Mouse (Mus musculus) liver, embryonic 13.5 days (tissue): ENCODE data around the gene Lce1k. TPM values are rescaled to one million over a fixed set of nuclear protein-coding genes. Genes with fewer than 3 reads are reported as not detected.
"Not testable (repeated sequence)": the region's sequence is repeated elsewhere in the genome, so short reads cannot be mapped to it uniquely, and the experiment has no call there.

ENCODE experiments used
- ATAC-seq: fragments of 200-750 bp; cut with Nextera tagmentation; 2 replicates; pipeline ENCODE4 v1.8.0; 2017; ENCODE audit warnings: low read depth, mild to moderate bottlenecking, moderate number of reproducible peaks, moderate library complexity
- DNase-seq: peaks from one replicate; pipeline ENCODE4 v3.0.0; 2022
- H3K27ac ChIP-seq: fragments of 300-500 bp; sonication (generic); 2 replicates; pipeline ENCODE4 v1.5.1; 2015; ENCODE audit warnings: moderate library complexity, mild to moderate bottlenecking, inconsistent platforms
- H3K27me3 ChIP-seq: fragments of 300-500 bp; sonication (generic); 2 replicates; pipeline ENCODE4 v1.6.1; 2015; ENCODE audit warnings: mild to moderate bottlenecking, inconsistent platforms
- H3K36me3 ChIP-seq: fragments of 300-500 bp; sonication (generic); 2 replicates; pipeline ENCODE4 v1.6.1; 2015; ENCODE audit warnings: mild to moderate bottlenecking, inconsistent platforms
- H3K4me1 ChIP-seq: fragments of 300-500 bp; sonication (generic); replicated peaks from 2 replicates; pipeline ENCODE4 v1.6.1; 2015; ENCODE audit warnings: inconsistent platforms
- H3K4me2 ChIP-seq: fragments of 300-500 bp; sonication (generic); 2 replicates; pipeline ENCODE4 v1.6.1; 2015; ENCODE audit warnings: inconsistent platforms, mild to moderate bottlenecking, moderate library complexity
- H3K4me3 ChIP-seq: fragments of 300-500 bp; sonication (generic); replicated peaks from 2 replicates; pipeline ENCODE4 v1.5.1; 2015; ENCODE audit warnings: mild to moderate bottlenecking, inconsistent platforms
- H3K9ac ChIP-seq: fragments of 300-500 bp; sonication (generic); 2 replicates; pipeline ENCODE4 v1.6.1; 2015; ENCODE audit warnings: mild to moderate bottlenecking, inconsistent platforms
- H3K9me3 ChIP-seq: fragments of 300-500 bp; sonication (generic); replicated peaks from 2 replicates; pipeline ENCODE4 v1.6.1; 2016; ENCODE audit warnings: inconsistent platforms
- WGBS: fragments of 180-500 bp; shearing (Covaris S2); methylation state at CpG from one replicate; pipeline ENCODE4 v1.1.7; 2015; ENCODE audit not compliant: insufficient replicate concordance; 5-methylcytosine and 5-hydroxymethylcytosine counted together
- polyA plus RNA-seq: library from polyadenylated mRNA; unstranded; fragments of >200 nt; fragmentation: Nextera tagmentation; extraction: Ambion mirVana; gene quantifications from 2 replicates; pipeline ENCODE4 v1.2.1, GENCODE M21; 2015

Gene Lce1k
- polyA plus RNA-seq = not detected in 2 replicates

DNA sequence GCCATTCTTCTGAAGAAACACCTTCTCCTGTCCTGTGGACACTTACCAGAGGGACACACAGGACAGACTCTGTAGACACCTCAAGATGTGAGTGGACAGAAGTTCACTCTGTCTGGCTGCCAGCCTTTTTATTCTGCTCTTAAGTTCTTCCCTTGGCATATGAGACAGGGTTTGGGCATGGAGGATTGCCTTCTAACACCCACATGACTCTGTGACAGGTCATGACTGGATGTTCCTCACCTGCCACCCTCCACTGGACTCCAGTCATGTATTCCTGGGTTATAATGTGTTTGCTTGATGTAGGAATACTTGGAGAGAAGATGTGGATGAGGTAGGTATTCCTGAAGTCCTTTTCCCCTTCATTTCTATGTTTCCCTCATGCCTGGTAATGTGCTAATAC, at the start of gene Lce1k:
Lce1k (minus strand) TSS at position 101 of the 400 bp plus-strand sequence.
- no peak within 1 kb of the TSS for H3K9ac ChIP-seq
- no peaks in the 10 kb centered on the region for H3K27me3 ChIP-seq
- ATAC-seq (no peak), DNase-seq (no peak)
- H3K9me3 ChIP-seq = no peaks in the 10 kb centered on the region
- no peaks in the 10 kb centered on the region for H3K36me3 ChIP-seq
- H3K4me1 ChIP-seq = no peaks in the 10 kb centered on the region
- H3K27ac ChIP-seq = no peak within 1 kb of the TSS
- H3K4me3 ChIP-seq = no peak within 1 kb of the TSS
- no peak within 1 kb of the TSS for H3K4me2 ChIP-seq

DNA sequence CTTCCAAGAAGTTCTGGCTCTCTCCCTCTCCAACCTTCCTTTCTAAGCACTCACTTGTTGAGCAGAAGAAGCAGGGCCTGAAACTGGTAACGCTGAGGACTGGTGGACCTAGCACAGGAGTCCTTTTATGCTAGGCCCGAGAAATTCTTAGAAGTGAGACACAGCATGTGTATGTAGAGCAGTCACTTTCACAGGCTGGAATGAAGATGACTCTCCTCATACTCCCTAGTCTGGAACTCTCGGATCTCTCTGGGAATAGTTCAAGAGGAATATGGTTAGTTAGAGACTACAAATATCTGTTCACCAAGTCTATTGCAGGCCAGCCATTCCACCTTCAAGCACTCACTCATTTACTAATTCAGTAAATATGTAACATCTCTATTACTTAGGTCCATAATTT, 43.5 kb upstream of the Lce1k start, which contains the start of gene Lce1l:
Lce1l (minus strand) TSS at position 101 of the 400 bp plus-strand sequence.
- 57% methylated on average over 3 of the region's 3 CpGs for WGBS
- Histone ChIP-seq H3K4me1 (no peaks in the 10 kb centered on the region), H3K9ac (no peak within 1 kb of the TSS), H3K27ac (no peak within 1 kb of the TSS), H3K27me3 (no peaks in the 10 kb centered on the region), H3K4me3 (no peak within 1 kb of the TSS), H3K4me2 (no peak within 1 kb of the TSS), H3K36me3 (no peaks in the 10 kb centered on the region), H3K9me3 (no peaks in the 10 kb centered on the region)
- no peak for ATAC-seq
- DNase-seq = no peak

DNA sequence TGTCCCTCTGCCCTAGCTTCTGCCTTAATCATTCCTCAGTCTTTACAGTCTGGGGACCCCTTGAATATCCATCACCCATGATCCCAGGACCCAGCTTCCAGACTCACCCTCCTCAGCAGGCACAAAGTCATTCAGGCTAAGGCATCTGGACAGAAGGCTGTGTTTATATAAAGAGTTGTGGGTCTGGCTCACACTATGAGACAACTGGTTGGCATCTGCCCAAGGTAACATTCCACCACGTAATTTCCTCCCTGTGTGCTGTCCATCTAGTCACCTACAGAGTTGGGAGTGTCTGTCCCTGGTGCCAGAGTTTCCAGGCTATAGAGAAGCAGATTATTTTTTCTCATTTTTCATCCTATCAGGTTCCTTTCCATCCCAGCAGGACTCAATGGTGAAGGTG, 19.4 kb upstream of the Lce1k start, which contains the start of gene Kprp:
Kprp (minus strand) TSS at position 140 of the 400 bp plus-strand sequence.
- 30% methylated on average over 1 of the region's 1 CpGs for WGBS
- DNase-seq = no peak

DNA sequence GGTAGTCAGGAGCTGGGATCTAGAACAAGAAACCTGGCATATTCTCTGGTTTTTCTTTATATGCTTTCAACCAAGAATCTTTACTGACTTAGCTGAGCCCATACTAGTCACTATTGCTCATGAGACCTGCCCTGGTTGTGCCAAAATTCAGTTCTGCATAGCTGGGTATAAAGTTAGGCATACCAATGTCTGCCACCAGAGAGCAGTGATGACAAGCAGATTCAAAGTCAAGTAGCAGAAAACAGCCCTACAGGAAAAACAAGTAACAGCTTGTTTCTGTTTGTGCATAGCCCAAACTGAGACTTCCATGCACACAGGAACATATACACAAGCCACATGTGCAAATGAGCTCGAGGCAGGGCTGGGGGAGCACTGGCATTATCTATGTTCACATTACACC, 18.1 kb upstream of the Lce1k start:
- no peak for DNase-seq
- no peaks in the 10 kb centered on the region for H3K36me3 ChIP-seq
- no peak overlapping the region for H3K4me2 ChIP-seq
- H3K4me1 ChIP-seq = no peaks in the 10 kb centered on the region
- no peak overlapping the region for H3K4me3 ChIP-seq
- H3K27ac ChIP-seq = no peak overlapping the region
- no peak overlapping the region for H3K9ac ChIP-seq
- ATAC-seq = no peak
- 6% methylated on average over 1 of the region's 1 CpGs for WGBS
- H3K27me3 ChIP-seq = no peaks in the 10 kb centered on the region
- peaks cover 5% of the 10 kb centered on the region; the same call in 1 of the 2 replicates for H3K9me3 ChIP-seq

More for the DNA sequence above, 19.4 kb upstream of the Lce1k start, which contains the start of gene Kprp:
- H3K4me1 ChIP-seq = no peaks in the 10 kb centered on the region
- no peak within 1 kb of the TSS for H3K4me2 ChIP-seq
- no peaks in the 10 kb centered on the region for H3K36me3 ChIP-seq
- no peak within 1 kb of the TSS for H3K9ac ChIP-seq
- no peak within 1 kb of the TSS for H3K4me3 ChIP-seq
- no peaks in the 10 kb centered on the region for H3K27me3 ChIP-seq
- peaks cover 5% of the 10 kb centered on the region; the same call in 1 of the 2 replicates for H3K9me3 ChIP-seq
- no peak for ATAC-seq
- H3K27ac ChIP-seq = no peak within 1 kb of the TSS

DNA sequence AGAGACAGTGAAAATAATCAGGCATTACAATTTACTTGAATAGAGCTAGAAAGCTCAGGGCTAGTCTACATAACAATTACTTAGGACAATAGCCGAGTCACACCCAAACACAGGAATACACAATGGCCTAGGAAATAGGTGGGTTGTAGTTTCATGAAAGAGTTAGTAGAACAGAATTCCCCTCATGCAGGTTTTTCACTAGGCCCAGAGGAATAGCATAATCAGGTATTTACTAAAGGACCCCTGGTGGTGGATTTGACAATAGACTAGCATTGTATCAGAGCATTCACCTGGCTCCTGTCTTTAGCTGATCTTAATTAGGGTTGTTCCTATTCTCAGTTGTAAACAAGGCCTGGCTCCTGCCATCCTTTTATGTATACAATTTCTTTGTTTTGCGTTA, 8.3 kb upstream of the Lce1k start:
- not testable (repeated sequence) for H3K4me3 ChIP-seq, DNase-seq, H3K36me3 ChIP-seq, H3K9me3 ChIP-seq, H3K27ac ChIP-seq, ATAC-seq, H3K27me3 ChIP-seq, H3K4me2 ChIP-seq, H3K9ac ChIP-seq, H3K4me1 ChIP-seq
- 72% methylated on average over 2 of the region's 2 CpGs for WGBS

DNA sequence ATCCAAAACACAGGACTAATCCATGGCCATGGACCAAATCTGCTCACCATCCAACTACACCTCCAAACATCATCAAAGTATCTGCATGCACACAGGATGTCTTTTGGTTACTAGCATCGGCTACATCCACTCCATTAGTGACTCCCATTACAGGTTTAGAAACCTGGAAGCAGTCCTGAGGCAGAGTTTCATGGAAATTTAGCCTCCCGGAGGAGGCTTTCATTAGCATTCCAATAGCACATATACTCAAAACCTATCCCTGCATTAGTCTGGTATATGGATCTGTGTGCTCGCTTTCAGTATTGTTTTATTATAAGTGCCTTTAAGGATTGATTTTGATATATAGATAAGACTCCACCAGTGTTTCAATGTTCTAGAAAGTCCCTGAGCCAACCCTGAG, 7.9 kb upstream of the Lce1k start:
- Histone ChIP-seq H3K36me3 (no peaks in the 10 kb centered on the region), H3K9ac (no peak overlapping the region), H3K4me3 (no peak overlapping the region), H3K9me3 (no peaks in the 10 kb centered on the region), H3K27me3 (no peaks in the 10 kb centered on the region), H3K4me1 (no peaks in the 10 kb centered on the region), H3K4me2 (no peak overlapping the region), H3K27ac (no peak overlapping the region)
- ATAC-seq (no peak), DNase-seq (no peak)
- WGBS = 76% methylated on average over 3 of the region's 3 CpGs

DNA sequence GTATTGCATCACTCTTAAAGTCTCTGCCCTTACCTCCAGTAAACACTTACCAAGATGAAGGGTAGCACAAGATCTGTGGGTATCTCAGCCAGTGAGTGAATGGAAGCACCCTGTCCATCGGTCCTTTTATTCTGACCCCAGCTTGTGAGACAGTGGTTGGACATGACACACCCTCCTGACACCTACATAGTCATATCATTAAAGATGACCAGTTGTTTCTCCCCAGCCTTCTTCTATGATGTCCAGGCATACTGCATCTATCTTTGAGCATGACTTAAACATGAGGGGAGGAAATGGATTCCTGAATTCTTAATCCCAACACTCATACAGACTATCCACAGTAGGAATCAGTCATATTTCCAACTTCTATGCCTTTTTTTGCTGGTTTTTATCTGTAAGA, 17.3 kb downstream of the Lce1k start, which contains the start of gene Lce1j:
Lce1j (minus strand) TSS at position 101 of the 400 bp plus-strand sequence.
- Histone ChIP-seq H3K4me1 (no peaks in the 10 kb centered on the region), H3K4me3 (no peak within 1 kb of the TSS), H3K9ac (no peak within 1 kb of the TSS), H3K27ac (no peak within 1 kb of the TSS), H3K36me3 (no peaks in the 10 kb centered on the region), H3K9me3 (no peaks in the 10 kb centered on the region), H3K27me3 (no peaks in the 10 kb centered on the region), H3K4me2 (no peak within 1 kb of the TSS)
- 61% methylated on average over 1 of the region's 1 CpGs for WGBS
- no peak for ATAC-seq
- no peak for DNase-seq

DNA sequence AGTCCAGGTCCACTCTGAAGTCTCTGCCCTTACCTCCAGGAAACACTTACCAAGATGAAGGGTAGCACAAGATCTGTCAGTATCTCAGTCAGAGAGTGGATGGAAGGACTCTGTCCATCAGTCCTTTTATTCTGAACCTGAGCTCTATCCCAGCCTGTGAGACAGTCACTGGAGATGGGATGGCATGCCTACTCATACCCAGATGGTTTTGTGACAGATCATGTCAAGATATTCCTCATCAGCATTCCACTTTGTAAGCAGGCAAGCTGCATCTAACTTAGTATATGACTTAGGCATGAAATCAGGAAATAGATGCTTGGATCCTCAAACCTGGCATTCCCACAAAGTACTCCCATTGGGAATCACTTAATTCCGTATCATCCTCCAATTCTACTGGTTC, 28.9 kb downstream of the Lce1k start, which contains the start of gene Lce1i:
Lce1i (minus strand) TSS at position 101 of the 400 bp plus-strand sequence.
- no peak for ATAC-seq
- Histone ChIP-seq H3K4me3 (no peak within 1 kb of the TSS), H3K27me3 (no peaks in the 10 kb centered on the region), H3K36me3 (no peaks in the 10 kb centered on the region), H3K4me1 (no peaks in the 10 kb centered on the region), H3K4me2 (no peak within 1 kb of the TSS), H3K9me3 (no peaks in the 10 kb centered on the region), H3K27ac (no peak within 1 kb of the TSS), H3K9ac (no peak within 1 kb of the TSS)
- DNase-seq = no peak
- 40% methylated on average over 1 of the region's 1 CpGs for WGBS

DNA sequence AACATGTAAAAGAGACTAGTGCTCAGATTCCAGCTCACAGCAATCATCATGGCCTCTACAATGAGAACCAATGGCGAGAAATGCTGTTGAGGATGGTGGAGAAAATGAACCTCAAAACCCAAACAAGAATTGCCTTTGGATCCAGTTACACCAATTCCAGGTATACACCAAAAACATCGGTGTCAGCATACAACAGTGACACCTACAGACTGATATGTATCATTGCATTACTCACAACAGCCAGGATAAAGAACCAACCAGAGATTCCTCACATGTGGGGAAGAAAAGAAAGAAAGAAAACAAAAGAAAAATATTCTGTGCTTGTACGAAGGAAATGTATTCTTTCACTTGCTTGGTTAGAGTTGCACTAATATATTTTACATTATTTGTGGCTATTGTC, 36.1 kb downstream of the Lce1k start:
- 10% methylated on average over 3 of the region's 3 CpGs for WGBS
- no peaks in the 10 kb centered on the region for H3K27me3 ChIP-seq
- H3K4me3 ChIP-seq = no peak overlapping the region
- no peaks in the 10 kb centered on the region for H3K9me3 ChIP-seq
- H3K27ac ChIP-seq = no peak overlapping the region
- H3K36me3 ChIP-seq = no peaks in the 10 kb centered on the region
- H3K9ac ChIP-seq = no peak overlapping the region
- ATAC-seq (no peak), DNase-seq (no peak)
- H3K4me2 ChIP-seq = no peak overlapping the region
- no peaks in the 10 kb centered on the region for H3K4me1 ChIP-seq

DNA sequence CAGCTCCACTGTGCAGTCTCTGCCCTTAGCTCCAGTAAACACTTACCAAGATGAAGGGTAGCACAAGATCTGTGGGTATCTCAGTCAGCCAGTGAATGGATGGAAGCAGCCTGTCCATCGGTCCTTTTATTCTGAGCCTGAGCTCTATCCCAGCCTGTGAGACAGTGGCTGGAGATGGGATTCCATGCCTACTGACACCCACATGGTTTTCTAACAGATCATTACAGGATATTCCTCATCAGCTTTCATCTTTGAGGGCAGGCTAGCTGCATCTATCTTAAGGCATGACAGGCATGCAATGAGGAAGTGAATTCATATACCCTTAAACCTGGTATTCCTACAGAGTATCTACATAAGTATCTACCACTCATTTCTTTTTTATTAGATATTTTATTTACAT, 42.7 kb downstream of the Lce1k start, which contains the start of gene Lce1h:
Lce1h (minus strand) TSS at position 101 of the 400 bp plus-strand sequence.
- Histone ChIP-seq H3K9ac (no peak within 1 kb of the TSS), H3K9me3 (no peaks in the 10 kb centered on the region), H3K4me2 (no peak within 1 kb of the TSS), H3K4me3 (no peak within 1 kb of the TSS), H3K27me3 (no peaks in the 10 kb centered on the region), H3K36me3 (no peaks in the 10 kb centered on the region), H3K4me1 (no peaks in the 10 kb centered on the region), H3K27ac (no peak within 1 kb of the TSS)
- ATAC-seq (no peak), DNase-seq (no peak)
- 79% methylated on average over 1 of the region's 1 CpGs for WGBS
